Mouse (Mus musculus) embryonic fibroblast, embryonic 13.5 days (primary cell): ENCODE data around the gene Unk.

Experiments
- CTCF ChIP-seq: IDR thresholded peaks from 2 replicates; pipeline ENCODE4 v1.5.1; 2011; ENCODE audit warnings: mild to moderate bottlenecking, control low read depth, low read length, moderate library complexity, borderline replicate concordance; ENCODE audit not compliant: insufficient read depth
- POLR2A ChIP-seq: IDR thresholded peaks from 2 replicates; pipeline ENCODE4 v1.6.1; 2011; ENCODE audit warnings: low read depth, mild to moderate bottlenecking, control low read depth, low read length, moderate library complexity

DNA sequence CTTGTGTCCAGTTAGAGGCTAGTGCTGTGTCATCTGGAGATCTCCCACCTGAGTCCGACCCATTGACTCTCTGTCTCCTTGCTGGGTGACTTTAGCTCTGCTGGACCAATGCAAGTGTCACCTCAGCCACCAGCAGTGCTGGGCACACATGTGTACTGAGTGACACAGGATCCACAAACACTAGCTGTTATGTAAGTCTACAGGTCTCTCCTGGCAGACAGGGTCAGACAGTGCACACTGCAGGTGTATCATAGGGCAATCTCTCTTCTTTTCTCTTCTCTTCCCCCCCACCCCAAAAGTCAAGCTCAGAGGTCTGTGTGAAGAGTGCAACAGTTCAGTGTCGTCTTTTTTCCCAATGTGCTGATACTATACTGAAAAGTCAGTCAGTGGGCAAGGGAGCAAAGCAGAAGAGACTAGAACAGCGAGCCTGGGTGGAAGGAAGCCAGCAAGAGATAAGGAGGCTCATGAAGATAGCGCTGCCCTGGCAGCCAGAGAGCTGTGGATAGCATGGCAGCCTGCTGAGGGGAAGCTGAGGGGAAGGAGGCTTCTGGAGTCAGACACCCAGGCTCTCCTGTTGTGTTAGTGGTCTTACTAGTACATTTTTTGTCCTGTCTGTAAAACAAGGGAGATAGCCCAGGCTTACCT is 27.2 kb downstream of the Unk start:
- TF ChIP-seq CTCF (no peak), POLR2A (no peak)
